22 mouse cellular contexts compared by ENCODE assay signal in the genomic region with DNA sequence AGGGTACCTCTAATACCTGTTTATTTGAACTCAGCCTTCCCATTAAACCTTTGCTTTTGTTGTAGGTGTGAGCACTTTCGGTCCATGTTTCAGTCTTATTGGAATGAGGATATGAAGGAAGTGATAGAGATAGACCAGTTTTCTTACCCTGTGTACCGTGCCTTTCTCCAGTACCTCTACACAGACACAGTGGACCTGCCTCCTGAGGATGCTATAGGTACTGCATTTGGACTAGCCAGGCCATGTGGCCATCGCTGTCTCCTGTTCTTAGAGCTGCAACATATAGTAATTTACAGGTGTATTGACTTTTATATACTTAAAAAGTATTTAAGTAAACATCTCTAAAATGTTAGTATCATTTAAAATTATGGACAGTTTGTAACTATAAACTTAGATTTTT. TPM values are rescaled to one million over a fixed set of nuclear protein-coding genes. Genes with fewer than 3 reads are reported as not detected.
A peak's percentile ranks its signal among the peaks of the same experiment; 100 is the strongest.
DNase-seq lines count a peak whose midpoint lies in the region; ATAC-seq and TF ChIP-seq lines count a peak whose summit lies in the region.
"Had no signal": no experiment of that assay in that cellular context is flagged by ENCODE, and none has a peak within 500 bp of the region (broad histone marks: within the 10 kb centered on the region; RNA-seq: fewer than 3 reads in every experiment).

No protein-coding gene starts in this region.

- no peak for ATAC-seq in intestine, postnatal 0 days
- ATAC-seq in intestine, embryonic 16.5 days: no peak
- ATAC-seq in midbrain, postnatal 0 days (ENCODE audit: low FRiP score): no peak
- no peak for ATAC-seq in midbrain, embryonic 11.5 days (ENCODE audit: low FRiP score)
- ATAC-seq: midbrain, embryonic 13.5 days; Patski had no signal

- no peak overlapping the region for H3K4me3 ChIP-seq in intestine, postnatal 0 days (ENCODE audit: low read depth, low read length)
- no peak overlapping the region for H3K4me3 ChIP-seq in intestine, embryonic 16.5 days (ENCODE audit: low read length)
- H3K4me3 ChIP-seq in midbrain, postnatal 0 days (ENCODE audit: low read depth, low read length): no peak overlapping the region
- no peak overlapping the region for H3K4me3 ChIP-seq in midbrain, embryonic 11.5 days (ENCODE audit: low read depth, low read length)
- H3K4me3 ChIP-seq: forebrain, embryonic 15.5 days; gastrocnemius, adult 2 months; kidney, embryonic 15.5 days; midbrain, embryonic 13.5 days had no signal

- WGBS in intestine, postnatal 0 days: 90% methylated on average over 3 of the region's 3 CpGs
- WGBS in intestine, embryonic 16.5 days: 88% methylated on average over 3 of the region's 3 CpGs
- WGBS in midbrain, postnatal 0 days: 92% methylated on average over 3 of the region's 3 CpGs
- 92% methylated on average over 3 of the region's 3 CpGs for WGBS in midbrain, embryonic 11.5 days

- H3K4me2 ChIP-seq in intestine, postnatal 0 days (replicated peaks; ENCODE audit: low read depth): no peak overlapping the region
- H3K4me2 ChIP-seq in intestine, embryonic 16.5 days (ENCODE audit: low read depth, low read length): no peak overlapping the region
- no peak overlapping the region for H3K4me2 ChIP-seq in midbrain, postnatal 0 days (ENCODE audit: low read depth, low read length, poor library complexity, severe bottlenecking)
- no peak overlapping the region for H3K4me2 ChIP-seq in midbrain, embryonic 11.5 days
- H3K4me2 ChIP-seq: forebrain, embryonic 15.5 days; kidney, embryonic 15.5 days; midbrain, embryonic 13.5 days had no signal

- no peaks in the 10 kb centered on the region for H3K9me3 ChIP-seq in intestine, postnatal 0 days (ENCODE audit: control insufficient read depth)
- H3K9me3 ChIP-seq in intestine, embryonic 16.5 days (ENCODE audit: control insufficient read depth, low read length): no peaks in the 10 kb centered on the region
- no peaks in the 10 kb centered on the region for H3K9me3 ChIP-seq in midbrain, postnatal 0 days (ENCODE audit: low read length)
- no peaks in the 10 kb centered on the region for H3K9me3 ChIP-seq in midbrain, embryonic 11.5 days (ENCODE audit: control insufficient read depth, low read length)
- H3K9me3 ChIP-seq: forebrain, embryonic 15.5 days; kidney, embryonic 15.5 days; midbrain, embryonic 13.5 days had no signal

- TF ChIP-seq CTCF in intestine, postnatal 0 days (IDR thresholded peaks at IDR 0.05; ENCODE audit: low read depth): peak; percentile 43
- TF ChIP-seq CTCF in midbrain, postnatal 0 days (IDR thresholded peaks at IDR 0.05): peak; percentile 39
- TF ChIP-seq CTCF in brain, embryonic 14.5 days (IDR thresholded peaks at IDR 0.05; ENCODE audit: borderline replicate concordance, extremely low read depth, insufficient read depth, insufficient read length): peak; percentile 6; the same call in 1 of the 2 replicates

- H3K9ac ChIP-seq in intestine, postnatal 0 days (ENCODE audit: low read depth, low read length): no peak overlapping the region
- no peak overlapping the region for H3K9ac ChIP-seq in intestine, embryonic 16.5 days (ENCODE audit: low read depth, low read length)
- no peak overlapping the region for H3K9ac ChIP-seq in midbrain, postnatal 0 days (replicated peaks; ENCODE audit: low read length, poor library complexity, severe bottlenecking)
- no peak overlapping the region for H3K9ac ChIP-seq in midbrain, embryonic 11.5 days (ENCODE audit: low read length)
- H3K9ac ChIP-seq: forebrain, embryonic 15.5 days; kidney, embryonic 15.5 days; midbrain, embryonic 13.5 days had no signal

- DNase-seq in midbrain, postnatal 0 days (ENCODE audit: low spot score): no peak
- DNase-seq in midbrain, embryonic 11.5 days (ENCODE audit: low spot score, missing footprints): no peak
- DNase-seq in brain, embryonic 14.5 days (ENCODE audit: low read depth): no peak
- no peak for DNase-seq in testis, postnatal 10 days (ENCODE audit: low spot score)
- no peak for DNase-seq in ovary, adult 18-20 months (ENCODE audit: low spot score)
- DNase-seq: adrenal gland, adult 2 months; cerebellum, adult 8-10 months; gastrocnemius, adult 2 months had no signal

- H3K4me1 ChIP-seq in intestine, postnatal 0 days (replicated peaks; ENCODE audit: control insufficient read depth, insufficient read depth, low read length): no peaks in the 10 kb centered on the region
- no peaks in the 10 kb centered on the region for H3K4me1 ChIP-seq in intestine, embryonic 16.5 days (ENCODE audit: control insufficient read depth, insufficient read depth, low read length)
- no peaks in the 10 kb centered on the region for H3K4me1 ChIP-seq in midbrain, postnatal 0 days (ENCODE audit: insufficient read depth, low read length)
- no peaks in the 10 kb centered on the region for H3K4me1 ChIP-seq in midbrain, embryonic 11.5 days (ENCODE audit: control insufficient read depth, insufficient read depth, low read length)
- H3K4me1 ChIP-seq: forebrain, embryonic 15.5 days; kidney, embryonic 15.5 days; midbrain, embryonic 13.5 days had no signal

- H3K27ac ChIP-seq in intestine, postnatal 0 days (ENCODE audit: low read depth, low read length): no peak overlapping the region
- H3K27ac ChIP-seq in intestine, embryonic 16.5 days (ENCODE audit: low read length): no peak overlapping the region
- no peak overlapping the region for H3K27ac ChIP-seq in midbrain, postnatal 0 days (ENCODE audit: low read depth, low read length)
- no peak overlapping the region for H3K27ac ChIP-seq in midbrain, embryonic 11.5 days (ENCODE audit: low read depth, low read length)
- H3K27ac ChIP-seq: forebrain, embryonic 15.5 days; gastrocnemius, adult 2 months; kidney, embryonic 15.5 days; midbrain, embryonic 13.5 days had no signal

- H3K36me3 ChIP-seq in intestine, postnatal 0 days (ENCODE audit: control insufficient read depth, insufficient read depth): peaks cover 77% of the 10 kb centered on the region
- H3K36me3 ChIP-seq in intestine, embryonic 16.5 days (ENCODE audit: control insufficient read depth, insufficient read depth, low read length): peaks cover 8% of the 10 kb centered on the region; the same call in 1 of the 2 replicates
- H3K36me3 ChIP-seq in midbrain, postnatal 0 days (ENCODE audit: insufficient read depth, low read length): peaks cover 54% of the 10 kb centered on the region
- peaks cover 34% of the 10 kb centered on the region for H3K36me3 ChIP-seq in midbrain, embryonic 11.5 days (ENCODE audit: control insufficient read depth, insufficient read depth, low read length)

- no peak for TF ChIP-seq POLR2A in brain, embryonic 14.5 days (IDR thresholded peaks at IDR 0.05; ENCODE audit: borderline replicate concordance, extremely low read depth, insufficient read depth, insufficient read length, poor library complexity, severe bottlenecking)

- H3K27me3 ChIP-seq in intestine, postnatal 0 days (replicated peaks; ENCODE audit: control insufficient read depth, insufficient read depth, low read length): no peaks in the 10 kb centered on the region
- H3K27me3 ChIP-seq in intestine, embryonic 16.5 days (replicated peaks; ENCODE audit: control insufficient read depth, insufficient read depth, low read length): no peaks in the 10 kb centered on the region
- no peaks in the 10 kb centered on the region for H3K27me3 ChIP-seq in midbrain, postnatal 0 days (ENCODE audit: insufficient read depth, low read length)
- H3K27me3 ChIP-seq in midbrain, embryonic 11.5 days (ENCODE audit: control insufficient read depth, insufficient read depth, low read length): no peaks in the 10 kb centered on the region
- H3K27me3 ChIP-seq: forebrain, embryonic 15.5 days; kidney, embryonic 15.5 days; midbrain, embryonic 13.5 days; Patski had no signal

RNA-seq across cellular contexts. Expression of gene Rcbtb1, which starts 28.8 kb away (rescaled TPM):
- 29.1 and 36.1 TPM in 2 replicates for polyA plus RNA-seq in intestine, postnatal 0 days (2015; fragmentation: Nextera tagmentation; extraction: Ambion mirVana)
- polyA plus RNA-seq in intestine, embryonic 16.5 days (2015; fragmentation: Nextera tagmentation; extraction: Ambion mirVana): 46.4 and 51.0 TPM in 2 replicates
- total RNA-seq in midbrain, postnatal 0 days (2014; rRNA removed): 32.1 and 41.4 TPM in 2 replicates
- polyA plus RNA-seq in midbrain, postnatal 0 days (2015; fragmentation: Nextera tagmentation; extraction: Ambion mirVana): 29.2 and 32.2 TPM in 2 replicates
- 104 and 116 TPM in 2 replicates for polyA plus RNA-seq in midbrain, embryonic 11.5 days (2014; fragmentation: Nextera tagmentation; extraction: Ambion mirVana)
- 57.1 and 57.7 TPM in 2 replicates for polyA plus RNA-seq in brain, embryonic 14.5 days (2012; rRNA removed)

RNA-seq across cellular contexts. Expression of gene Gm6904, which starts 30.2 kb away (rescaled TPM):
- not detected in 2 replicates for polyA plus RNA-seq in intestine, postnatal 0 days (2015; fragmentation: Nextera tagmentation; extraction: Ambion mirVana)
- polyA plus RNA-seq in intestine, embryonic 16.5 days (2015; fragmentation: Nextera tagmentation; extraction: Ambion mirVana): not detected in 2 replicates
- total RNA-seq in midbrain, postnatal 0 days (2014; rRNA removed): 0.76 TPM in 1 of 2 replicates, not detected in the other
- not detected in 2 replicates for polyA plus RNA-seq in midbrain, postnatal 0 days (2015; fragmentation: Nextera tagmentation; extraction: Ambion mirVana)
- not detected in 2 replicates for polyA plus RNA-seq in midbrain, embryonic 11.5 days (2014; fragmentation: Nextera tagmentation; extraction: Ambion mirVana)
- not detected in 2 replicates for polyA plus RNA-seq in brain, embryonic 14.5 days (2012; rRNA removed)
- total RNA-seq: gastrocnemius, adult 2 months; heart, postnatal 10 days; layer of hippocampus, adult 8-10 months; left cerebral cortex, postnatal 10 days had no signal
- polyA plus RNA-seq: adrenal gland, adult 2 months; forebrain, embryonic 15.5 days; hindbrain, embryonic 16.5 days; kidney, embryonic 15.5 days; limb, embryonic 14.5 days; lung, embryonic 16.5 days; midbrain, embryonic 13.5 days; testis, adult 2 months had no signal

RNA-seq across cellular contexts. Expression of gene Gm5142, which starts 51.3 kb away (rescaled TPM):
- polyA plus RNA-seq in intestine, postnatal 0 days (2015; fragmentation: Nextera tagmentation; extraction: Ambion mirVana): not detected in 2 replicates
- not detected in 2 replicates for polyA plus RNA-seq in intestine, embryonic 16.5 days (2015; fragmentation: Nextera tagmentation; extraction: Ambion mirVana)
- not detected in 2 replicates for total RNA-seq in midbrain, postnatal 0 days (2014; rRNA removed)
- not detected in 2 replicates for polyA plus RNA-seq in midbrain, postnatal 0 days (2015; fragmentation: Nextera tagmentation; extraction: Ambion mirVana)
- not detected in 2 replicates for polyA plus RNA-seq in midbrain, embryonic 11.5 days (2014; fragmentation: Nextera tagmentation; extraction: Ambion mirVana)
- not detected in 2 replicates for polyA plus RNA-seq in brain, embryonic 14.5 days (2012; rRNA removed)
- total RNA-seq: adrenal gland, adult 2 months; gastrocnemius, adult 2 months; heart, adult 8-10 months; heart, postnatal 10 days; layer of hippocampus, adult 8-10 months; left cerebral cortex, postnatal 10 days had no signal
- polyA plus RNA-seq: adrenal gland, adult 2 months; forebrain, embryonic 15.5 days; hindbrain, embryonic 16.5 days; kidney, embryonic 15.5 days; limb, embryonic 14.5 days; lung, embryonic 16.5 days; midbrain, embryonic 13.5 days; Patski had no signal
